Mouse (Mus musculus) heart, embryonic 14.5 days (tissue): Measurements from ENCODE around the gene Serpina3j. TPM values are rescaled to one million over a fixed set of nuclear protein-coding genes. Genes with fewer than 3 reads are reported as not detected.
"Not testable (repeated sequence)": the region's sequence is repeated elsewhere in the genome, so short reads cannot be mapped to it uniquely, and the experiment has no call there.

ENCODE experiments used
- ATAC-seq: fragments of 200-750 bp; cut with Nextera tagmentation; 2 replicates; pipeline ENCODE4 v1.8.0; 2017; ENCODE audit warnings: low read depth, moderate TSS enrichment; ENCODE audit not compliant: insufficient number of reproducible peaks, insufficient read depth, low FRiP score
- H3K27ac ChIP-seq, 2 experiments: fragments of 200-500 bp in 1 of 2; fragments of 300-500 bp in 1 of 2; sonication (generic) in 1 of 2; replicated peaks in 1 of 2; 2 replicates each; pipeline ENCODE4 v1.5.1; 2012 to 2014; ENCODE audit warnings: low read depth in 2 of 2, low read length in 2 of 2, control low read depth in 1 of 2, mild to moderate bottlenecking in 1 of 2, mixed read lengths in 1 of 2; ENCODE audit not compliant: control insufficient read depth in 1 of 2, insufficient read depth in 1 of 2
- H3K27me3 ChIP-seq: fragments of 300-500 bp; sonication (generic); 2 replicates; pipeline ENCODE4 v1.6.1; 2014; ENCODE audit warnings: mild to moderate bottlenecking, low read length, control low read depth; ENCODE audit not compliant: control insufficient read depth, insufficient read depth
- H3K36me3 ChIP-seq: fragments of 300-500 bp; sonication (generic); 2 replicates; pipeline ENCODE4 v1.6.1; 2014; ENCODE audit warnings: mild to moderate bottlenecking, control low read depth, low read length, mixed read lengths; ENCODE audit not compliant: control insufficient read depth, insufficient read depth
- H3K4me1 ChIP-seq, 2 experiments: fragments of 200-500 bp in 1 of 2; fragments of 300-500 bp in 1 of 2; sonication (generic) in 1 of 2; 2 replicates each; pipeline ENCODE4 v1.6.1; 2012 to 2014; ENCODE audit warnings: low read length in 2 of 2, control low read depth in 1 of 2, mixed read lengths in 1 of 2; ENCODE audit not compliant: control insufficient read depth in 2 of 2, insufficient read depth in 2 of 2
- H3K4me2 ChIP-seq: fragments of 300-500 bp; sonication (generic); 2 replicates; pipeline ENCODE4 v1.6.1; 2014; ENCODE audit warnings: mild to moderate bottlenecking, low read length
- H3K4me3 ChIP-seq, 2 experiments: fragments of 200-500 bp in 1 of 2; fragments of 300-500 bp in 1 of 2; sonication (generic) in 1 of 2; 2 replicates each; pipeline ENCODE4 v1.5.1; 2012 to 2014; ENCODE audit warnings: low read length in 2 of 2, mild to moderate bottlenecking in 2 of 2, control low read depth in 1 of 2, low read depth in 1 of 2, moderate library complexity in 1 of 2; ENCODE audit not compliant: control insufficient read depth in 1 of 2, insufficient read depth in 1 of 2
- H3K9ac ChIP-seq: fragments of 300-500 bp; sonication (generic); 2 replicates; pipeline ENCODE4 v1.6.1; 2014; ENCODE audit warnings: mild to moderate bottlenecking, low read length
- H3K9me3 ChIP-seq: fragments of 300-500 bp; sonication (generic); 2 replicates; pipeline ENCODE4 v1.6.1; 2016; ENCODE audit warnings: low read length, control low read depth; ENCODE audit not compliant: control insufficient read depth
- WGBS: fragments of 180-500 bp; shearing (Covaris S2); extraction: QIAGEN DNeasy Blood & Tissue Kit; methylation state at CpG from one replicate; pipeline ENCODE4 v1.1.7; 2014; 5-methylcytosine and 5-hydroxymethylcytosine counted together
- polyA plus RNA-seq: library from polyadenylated mRNA; unstranded; fragments of >200 nt; fragmentation: Nextera tagmentation; extraction: Ambion mirVana; gene quantifications from 2 replicates; pipeline ENCODE4 v1.2.1, GENCODE M21; 2014

Gene Serpina3j
- polyA plus RNA-seq, 1 experiment from 2014 or later: not detected

DNA sequence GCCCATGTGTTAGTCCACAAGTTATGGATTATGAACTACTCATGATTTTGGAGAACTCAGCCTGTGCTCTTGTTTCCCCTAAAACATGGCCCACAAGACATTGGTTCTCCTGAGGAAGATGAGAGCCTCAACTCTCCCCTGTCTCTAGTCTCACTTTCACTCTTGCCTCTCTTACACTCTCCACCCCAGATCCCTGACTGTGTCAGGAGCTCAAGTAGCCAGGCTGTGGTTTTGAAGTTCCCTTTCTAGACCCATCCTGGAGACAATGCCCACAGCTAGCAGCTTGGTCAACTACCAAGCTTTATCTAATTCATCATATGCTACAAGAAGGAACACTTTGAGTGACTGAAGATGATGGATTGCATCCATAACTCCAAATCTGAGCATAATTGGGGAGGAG is 28.1 kb downstream of the Serpina3j start:
- not testable (repeated sequence) for H3K4me3 ChIP-seq, H3K36me3 ChIP-seq, ATAC-seq, H3K9ac ChIP-seq, H3K9me3 ChIP-seq, H3K27ac ChIP-seq, H3K4me2 ChIP-seq, H3K27me3 ChIP-seq, H3K4me1 ChIP-seq

DNA sequence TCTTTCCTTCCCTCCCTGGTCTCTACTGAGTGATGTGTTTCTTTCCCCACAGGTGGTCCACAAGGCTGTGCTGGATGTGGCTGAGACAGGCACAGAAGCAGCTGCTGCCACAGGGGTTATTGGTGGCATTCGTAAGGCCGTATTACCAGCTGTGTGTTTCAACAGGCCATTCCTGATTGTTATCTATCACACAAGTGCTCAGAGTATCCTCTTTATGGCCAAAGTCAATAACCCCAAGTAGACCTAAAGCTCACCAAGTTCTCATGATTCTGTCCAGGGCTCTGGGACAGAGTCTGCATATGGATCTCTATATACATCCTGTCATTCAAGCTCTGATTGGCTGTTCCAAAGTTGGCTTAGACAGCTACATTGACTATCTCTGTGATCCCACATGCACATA is 30.8 kb downstream of the Serpina3j start:
- no peak overlapping the region for H3K4me2 ChIP-seq
- 68% methylated on average over 2 of the region's 2 CpGs for WGBS
- H3K27me3 ChIP-seq: no peaks in the 10 kb centered on the region
- ATAC-seq: no peak
- H3K4me1 ChIP-seq: no peaks in the 10 kb centered on the region
- no peak overlapping the region for H3K4me3 ChIP-seq
- H3K9me3 ChIP-seq: no peaks in the 10 kb centered on the region
- H3K36me3 ChIP-seq: no peaks in the 10 kb centered on the region
- no peak overlapping the region for H3K9ac ChIP-seq
- H3K27ac ChIP-seq: no peak overlapping the region

DNA sequence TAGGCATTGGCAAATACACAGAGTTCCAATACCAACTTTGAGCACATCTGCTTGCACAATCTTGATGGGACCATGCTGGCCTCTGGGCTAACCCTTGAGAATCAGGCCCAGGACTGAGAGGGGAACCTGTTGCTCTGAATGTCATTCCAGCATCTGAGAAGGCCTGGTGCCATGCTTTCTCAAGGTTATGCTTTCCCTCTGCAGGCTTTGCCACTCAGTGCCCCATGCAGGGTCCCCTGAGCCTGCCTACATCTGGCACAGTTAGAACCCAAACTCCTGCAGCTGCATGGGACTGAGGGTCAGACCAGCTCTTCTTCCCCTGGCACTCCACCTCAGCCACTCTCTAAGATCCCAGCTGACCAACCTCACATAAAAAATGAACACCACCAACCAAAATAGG is 31.4 kb downstream of the Serpina3j start:
- Histone ChIP-seq H3K36me3 (no peaks in the 10 kb centered on the region), H3K4me1 (no peaks in the 10 kb centered on the region), H3K27me3 (no peaks in the 10 kb centered on the region), H3K4me2 (no peak overlapping the region), H3K27ac (no peak overlapping the region), H3K9me3 (no peaks in the 10 kb centered on the region), H3K4me3 (no peak overlapping the region), H3K9ac (no peak overlapping the region)
- no peak for ATAC-seq

DNA sequence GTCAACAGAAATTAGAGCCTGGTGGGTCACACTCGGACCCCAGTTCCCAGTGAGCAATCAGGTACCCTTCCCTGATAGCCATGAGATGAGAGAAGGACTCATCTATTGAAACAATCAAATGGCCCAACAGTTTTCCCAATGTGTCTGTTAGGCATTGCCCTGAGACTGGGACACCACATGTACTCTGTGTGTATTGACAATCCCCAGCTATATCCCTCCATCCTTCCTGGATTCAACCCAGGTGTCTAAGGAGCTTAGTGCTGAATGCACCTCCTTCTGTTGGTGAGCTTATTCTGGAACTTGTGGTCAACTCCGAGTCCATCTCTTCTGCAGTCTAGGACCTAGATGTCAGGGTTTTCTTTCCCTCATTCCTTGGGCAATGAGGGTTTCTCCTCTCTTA is 32.7 kb downstream of the Serpina3j start:
- H3K36me3 ChIP-seq: no peaks in the 10 kb centered on the region
- ATAC-seq: no peak
- H3K4me2 ChIP-seq: no peak overlapping the region
- H3K27me3 ChIP-seq: no peaks in the 10 kb centered on the region
- no peaks in the 10 kb centered on the region for H3K4me1 ChIP-seq
- no peak overlapping the region for H3K4me3 ChIP-seq
- H3K9me3 ChIP-seq: no peaks in the 10 kb centered on the region
- no peak overlapping the region for H3K27ac ChIP-seq
- no peak overlapping the region for H3K9ac ChIP-seq
- WGBS: 64% methylated on average over 2 of the region's 2 CpGs

DNA sequence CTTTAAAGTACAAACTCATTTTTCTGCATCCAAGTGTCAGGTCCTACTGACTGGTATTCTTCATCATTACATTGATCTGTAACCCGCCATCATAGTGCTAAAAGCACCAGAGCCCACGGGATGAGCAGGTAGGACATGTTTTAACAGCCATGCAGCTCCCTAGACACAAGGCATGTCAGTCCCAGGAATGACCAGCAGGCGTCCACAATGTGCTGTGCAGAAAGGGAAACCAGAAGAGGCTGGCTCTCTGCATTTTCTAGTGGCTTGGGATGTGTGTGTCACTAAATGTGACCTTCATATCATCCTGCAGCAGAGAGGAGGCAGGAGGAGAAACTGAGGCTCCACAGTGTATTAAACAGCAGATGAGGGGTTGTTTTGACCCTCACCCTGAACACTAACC is 37.5 kb downstream of the Serpina3j start:
- not testable (repeated sequence) for H3K36me3 ChIP-seq, H3K27ac ChIP-seq, H3K4me1 ChIP-seq, H3K9ac ChIP-seq, ATAC-seq, H3K4me2 ChIP-seq, H3K27me3 ChIP-seq, H3K9me3 ChIP-seq, H3K4me3 ChIP-seq
- 17% methylated on average over 3 of the region's 3 CpGs for WGBS

DNA sequence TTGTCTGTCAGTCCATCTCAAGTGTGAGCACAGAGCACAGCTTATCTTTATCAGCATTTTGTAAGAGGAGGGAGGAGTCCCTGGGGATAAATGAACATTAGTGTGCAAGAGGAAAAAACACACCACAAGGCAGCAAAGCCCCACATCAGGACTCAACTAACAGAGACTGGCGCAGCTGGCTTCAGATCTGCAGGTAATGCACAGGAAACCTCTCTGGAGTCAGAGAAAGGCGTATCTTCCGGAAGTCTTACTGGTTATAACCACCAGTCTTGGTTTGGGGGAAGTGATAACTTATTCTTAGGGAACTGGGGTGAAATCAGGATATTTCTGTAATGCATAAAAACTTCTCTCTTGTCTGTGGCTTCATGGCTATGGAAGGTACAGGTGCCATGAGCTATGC is 41.7 kb downstream of the Serpina3j start:
- WGBS: 73% methylated on average over 3 of the region's 3 CpGs
- no peak overlapping the region for H3K9ac ChIP-seq
- H3K27ac ChIP-seq: no peak overlapping the region
- no peaks in the 10 kb centered on the region for H3K4me1 ChIP-seq
- no peaks in the 10 kb centered on the region for H3K9me3 ChIP-seq
- no peaks in the 10 kb centered on the region for H3K27me3 ChIP-seq
- no peak overlapping the region for H3K4me3 ChIP-seq
- H3K4me2 ChIP-seq: no peak overlapping the region
- H3K36me3 ChIP-seq: no peaks in the 10 kb centered on the region
- no peak for ATAC-seq

DNA sequence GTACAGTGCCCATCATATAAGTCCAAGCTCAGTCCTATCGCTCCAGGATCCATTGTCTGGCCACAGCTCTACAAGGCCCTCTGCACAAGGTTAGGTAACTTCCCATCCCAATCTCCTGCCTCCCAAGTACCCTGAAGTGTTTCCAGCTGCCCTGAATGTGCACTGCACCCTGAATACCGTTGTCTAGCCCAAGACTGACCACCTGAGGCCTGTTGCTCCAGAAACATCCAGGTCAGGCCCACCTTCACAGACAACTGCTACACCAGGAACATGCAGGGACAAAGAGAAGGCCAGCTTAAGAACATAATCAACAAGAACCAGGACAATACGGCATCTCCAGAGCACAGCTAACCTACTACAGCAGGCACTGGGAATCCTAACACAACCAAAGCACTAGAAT is 55.6 kb downstream of the Serpina3j start:
- Histone ChIP-seq H3K27ac (no peak overlapping the region), H3K9ac (no peak overlapping the region), H3K4me3 (no peak overlapping the region), H3K9me3 (no peaks in the 10 kb centered on the region), H3K4me2 (no peak overlapping the region), H3K4me1 (no peaks in the 10 kb centered on the region), H3K27me3 (no peaks in the 10 kb centered on the region), H3K36me3 (no peaks in the 10 kb centered on the region)
- 86% methylated on average over 3 of the region's 3 CpGs for WGBS
- ATAC-seq: no peak
